Mouse (Mus musculus) ovary, postnatal 14 days (tissue): ENCODE data around the gene Mpp6.

Source experiments
- DNase-seq: peaks from one replicate; pipeline ENCODE4 v3.0.0; 2022; ENCODE audit warnings: low spot score

Gene Mpp6

DNA sequence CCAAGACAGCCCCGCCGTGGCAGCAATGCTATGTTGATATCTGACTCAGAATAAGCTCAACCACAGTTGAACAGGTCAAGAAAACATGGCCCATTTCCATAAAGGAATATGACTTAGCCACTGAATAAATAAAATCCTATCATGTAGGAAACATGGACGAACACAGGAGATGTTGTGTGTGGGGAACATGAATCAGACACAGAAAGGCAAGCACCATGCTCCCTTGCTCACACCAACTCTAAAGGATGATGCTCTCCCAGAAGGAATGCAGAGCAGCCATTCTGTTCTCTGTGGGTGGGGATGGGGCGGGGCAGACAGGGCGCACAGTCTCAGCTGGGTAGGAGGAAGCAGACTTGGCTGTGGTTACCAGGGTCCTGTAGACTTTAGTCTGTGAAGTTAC lies 115.2 kb downstream of the Mpp6 start:
- DNase-seq = no peak

DNA sequence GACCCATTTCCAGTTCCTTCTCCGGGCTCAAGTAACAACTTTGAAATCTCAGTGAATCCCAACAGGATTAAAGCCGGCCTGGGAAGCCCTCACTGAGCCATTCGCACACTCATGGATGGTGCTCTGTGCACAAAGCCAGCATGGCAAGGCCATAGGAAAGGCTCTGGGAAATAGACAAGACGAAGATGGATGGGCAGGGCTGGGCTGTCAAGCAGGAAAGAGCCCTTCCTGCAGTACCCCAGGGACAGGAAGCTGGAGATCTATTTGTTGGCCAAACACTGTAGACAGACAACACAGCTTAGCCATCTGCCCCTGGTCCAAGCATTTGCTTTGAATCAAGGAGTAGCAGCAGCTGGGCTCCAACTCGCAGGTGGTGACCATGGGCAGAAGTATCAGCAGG lies 118.1 kb downstream of the Mpp6 start:
- no peak for DNase-seq

DNA sequence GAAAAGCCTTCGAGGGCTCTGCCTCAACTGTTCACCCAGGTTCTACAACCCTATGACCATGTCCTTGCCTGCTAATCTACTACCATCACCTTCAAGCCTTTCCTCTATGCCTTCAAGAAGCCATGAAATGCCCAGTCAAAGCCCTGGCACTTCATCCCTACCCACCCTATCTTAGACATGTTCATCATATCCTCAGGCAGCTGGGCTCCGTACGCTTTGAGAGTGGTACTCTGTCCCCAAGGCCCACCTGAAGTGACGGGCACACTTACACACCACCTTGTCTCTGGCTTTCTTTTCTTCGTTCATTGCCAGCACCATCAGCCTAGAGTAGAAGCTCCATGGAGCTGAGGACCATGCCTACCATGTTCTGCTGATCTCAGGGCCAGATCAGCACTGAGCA lies 121.2 kb downstream of the Mpp6 start:
- DNase-seq = no peak

DNA sequence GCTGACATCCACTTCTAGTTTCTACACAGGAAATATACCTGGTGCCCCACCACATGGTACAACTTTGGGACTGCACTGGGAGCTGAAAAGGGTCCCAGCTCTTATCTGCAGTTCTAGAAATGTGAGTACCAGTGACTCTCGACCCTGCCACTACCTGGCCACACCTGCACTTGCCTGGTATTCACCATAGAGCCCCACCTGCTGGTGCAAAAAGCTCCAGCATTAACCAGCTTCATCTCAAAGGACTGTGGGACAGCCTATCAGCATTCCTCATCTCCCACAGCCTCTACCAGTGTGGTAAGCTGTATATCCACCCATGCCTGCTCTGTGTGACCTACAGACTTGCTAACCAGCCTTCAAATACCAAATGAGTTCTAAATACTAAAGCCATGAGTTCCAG lies 122.9 kb downstream of the Mpp6 start:
- DNase-seq = no peak

DNA sequence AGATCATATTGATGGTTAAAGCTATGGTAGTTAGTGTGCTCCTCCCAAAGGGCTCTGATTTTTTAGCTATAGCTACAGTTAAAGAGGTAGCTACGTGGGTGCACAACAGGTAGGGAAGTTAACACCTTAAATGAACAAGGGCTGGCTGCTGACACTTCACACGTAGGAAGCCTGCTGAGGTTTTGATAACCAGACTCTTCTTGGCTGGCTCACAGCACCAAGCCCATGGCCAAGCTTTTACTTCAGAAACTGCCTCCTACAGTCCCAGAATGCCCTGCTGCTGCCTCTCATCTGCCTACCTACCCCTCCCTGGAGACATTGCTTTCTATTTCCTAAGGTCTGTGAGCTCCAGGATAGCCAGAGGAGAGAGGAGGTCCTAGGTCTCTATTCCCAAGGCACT lies 127.9 kb downstream of the Mpp6 start:
- no peak for DNase-seq

DNA sequence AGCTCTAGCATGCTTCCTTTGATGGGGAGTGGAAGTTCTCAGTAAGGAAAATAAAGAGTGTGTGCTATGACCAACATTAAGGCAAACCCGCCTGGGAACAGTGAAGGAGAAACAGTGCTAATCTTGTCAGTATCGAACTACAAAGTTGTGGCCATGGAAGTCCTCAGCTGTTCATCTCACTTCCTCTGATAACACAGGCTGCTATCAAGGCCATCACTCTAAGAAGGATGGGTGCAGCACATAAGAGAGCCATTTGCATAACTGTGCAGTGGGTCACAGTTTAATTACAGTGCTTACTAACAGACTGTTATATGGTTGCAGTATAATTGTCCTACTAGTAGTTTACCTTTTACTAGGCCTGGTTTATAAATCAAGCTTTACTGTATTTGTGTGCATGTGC lies 129.9 kb downstream of the Mpp6 start:
- no peak for DNase-seq

DNA sequence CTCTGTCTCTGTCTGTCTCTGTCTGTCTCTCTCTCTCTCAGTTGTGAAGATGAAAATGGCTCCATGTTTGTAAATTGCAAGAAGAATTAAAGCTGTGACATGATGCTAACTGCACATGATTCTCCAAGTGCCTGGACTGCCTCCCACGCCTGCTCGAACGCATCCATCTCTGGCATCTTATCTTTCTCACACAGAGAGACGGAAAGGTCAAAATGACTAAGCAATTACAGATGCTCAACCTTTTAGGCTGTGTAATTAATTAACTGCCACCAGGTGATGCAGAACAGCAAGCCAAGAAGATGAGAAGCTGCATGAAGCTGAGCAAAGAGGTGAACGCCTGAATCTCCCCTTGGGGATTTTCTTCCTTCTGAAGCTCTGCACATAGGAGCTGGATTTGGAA lies 130.4 kb downstream of the Mpp6 start:
- no peak for DNase-seq

DNA sequence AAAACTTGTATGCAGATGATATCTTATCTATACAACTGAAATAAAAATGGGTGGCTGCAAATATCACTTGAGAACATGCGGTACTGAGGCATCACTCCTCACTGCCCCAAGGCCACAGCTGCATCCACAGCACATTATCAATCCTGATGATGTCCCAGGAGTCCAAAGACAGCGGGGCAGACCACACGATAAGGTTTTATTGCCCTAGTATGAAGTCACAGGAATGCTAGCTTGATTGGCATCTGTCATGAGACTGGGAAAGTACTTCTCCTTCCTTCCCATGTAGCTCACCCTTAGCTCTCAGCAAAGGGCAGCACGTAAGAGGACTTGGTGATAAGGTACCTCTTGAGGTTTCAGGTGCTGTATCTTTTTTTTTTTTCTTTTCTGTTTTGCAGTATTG lies 134.1 kb downstream of the Mpp6 start:
- DNase-seq = no peak

DNA sequence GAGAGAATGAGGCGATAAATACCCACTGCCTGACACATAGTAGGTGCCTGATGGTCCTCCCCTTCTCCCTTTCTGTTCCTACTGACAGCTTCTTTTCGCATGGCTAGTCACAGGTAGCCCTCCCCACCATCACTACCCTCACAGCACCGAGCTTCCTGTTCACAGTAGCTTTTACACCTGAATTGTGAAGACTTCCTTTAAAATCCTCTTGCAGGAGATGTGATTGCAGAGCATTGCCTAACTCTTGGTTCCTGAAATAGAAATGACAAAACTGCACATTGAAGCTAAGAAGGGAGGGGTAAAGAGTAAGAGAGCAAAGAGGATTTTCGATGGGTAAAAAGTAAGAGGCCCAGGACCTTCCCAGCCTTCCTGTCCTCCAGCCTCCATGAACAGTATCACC lies 134.9 kb downstream of the Mpp6 start:
- DNase-seq = no peak

DNA sequence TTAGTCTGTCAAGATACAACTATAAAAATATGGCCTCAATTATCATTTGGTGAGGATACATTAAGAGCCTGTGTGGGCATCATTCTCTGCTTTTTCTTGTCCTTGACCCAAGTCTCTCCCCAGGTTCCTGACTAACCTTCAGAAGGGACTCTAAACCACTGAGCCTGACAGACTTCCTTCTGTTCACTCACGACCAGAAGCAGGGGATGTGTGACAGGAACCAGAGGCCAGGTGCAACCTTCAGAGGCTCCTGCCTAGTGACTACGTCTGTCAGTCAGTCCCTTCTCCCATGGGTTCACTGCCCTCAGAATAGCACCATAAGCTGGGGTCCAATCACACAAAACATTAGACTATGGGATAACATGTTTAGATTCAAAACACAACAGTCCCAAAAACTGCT lies 137.3 kb downstream of the Mpp6 start:
- no peak for DNase-seq

DNA sequence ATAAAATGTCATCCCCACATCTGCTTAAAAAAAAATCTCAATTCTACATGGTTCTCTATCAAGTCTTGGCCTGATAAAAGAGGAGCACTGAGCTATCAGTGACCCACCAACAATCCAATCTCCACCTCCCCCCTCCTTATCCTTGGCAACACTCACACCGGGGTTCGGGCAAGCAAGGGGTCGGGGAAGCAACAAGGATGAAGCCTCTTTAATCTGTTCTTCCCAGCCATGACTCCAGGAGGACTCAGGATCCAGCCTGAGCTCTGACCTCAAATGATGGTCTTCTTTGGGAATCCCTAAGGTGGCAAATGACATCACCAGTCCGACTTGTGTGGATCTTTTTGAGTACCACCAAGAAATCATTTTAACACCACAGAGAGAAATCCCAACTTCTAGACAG lies 137.8 kb downstream of the Mpp6 start:
- DNase-seq = no peak
